Mouse (Mus musculus) hindlimb bud, embryonic 11.5 days (tissue): ENCODE measurements around the gene Ano8.
"Not testable (repeated sequence)": the region's sequence is repeated elsewhere in the genome, so short reads cannot be mapped to it uniquely, and the experiment has no call there.

ENCODE experiments used
- DNase-seq: peaks from one replicate; pipeline ENCODE4 v3.0.0-alpha.2; 2012; ENCODE audit warnings: low read depth, low spot score; ENCODE audit errors: extremely low spot score

The Ano8 gene

DNA sequence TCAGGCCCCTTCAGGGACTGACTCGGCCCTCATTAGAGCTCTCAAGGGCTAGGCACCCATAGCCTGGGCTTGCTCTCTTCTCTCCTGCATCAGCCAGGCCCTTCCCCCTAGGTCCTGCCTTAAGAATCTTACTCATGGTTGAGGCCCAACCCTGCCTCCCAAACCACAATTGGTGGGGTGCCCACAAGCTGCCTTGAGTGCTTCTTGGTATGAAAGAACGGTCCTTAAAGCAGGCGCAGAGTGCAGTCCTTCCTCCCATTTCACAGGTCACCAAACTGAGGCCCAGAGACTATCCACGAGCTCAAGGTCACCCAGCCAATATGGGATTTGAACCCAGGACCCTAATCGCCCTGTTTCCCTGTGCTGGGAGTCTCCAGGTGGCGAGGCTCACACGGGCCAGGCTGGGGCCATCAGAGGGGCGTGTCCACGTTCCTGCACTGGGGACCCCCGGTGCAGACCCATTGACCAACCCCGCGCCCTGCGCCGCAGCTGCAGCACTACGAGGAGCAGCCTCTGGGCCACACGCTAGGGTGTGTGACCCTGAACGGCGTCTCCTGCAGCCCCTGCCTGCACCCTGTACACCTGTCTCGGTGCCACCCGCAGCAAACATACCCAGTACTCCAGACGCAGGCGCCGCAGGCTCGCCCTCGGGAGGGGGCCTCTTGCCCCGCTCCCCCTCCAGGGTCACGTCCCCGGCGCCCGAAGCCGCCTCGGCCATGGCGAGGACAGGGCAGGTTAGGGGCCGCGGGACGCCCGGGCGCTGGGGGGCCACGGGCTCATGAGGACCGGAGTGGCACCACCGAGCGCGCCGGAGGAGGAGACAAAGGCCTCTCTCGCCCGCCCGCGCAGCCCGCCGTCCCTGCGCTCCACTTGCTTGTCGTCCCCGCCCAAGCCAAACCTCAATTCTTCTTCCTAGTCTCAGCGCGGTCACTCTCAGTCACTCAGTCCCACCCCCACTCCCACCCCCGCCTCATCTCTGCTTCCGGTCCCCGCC is at the start of gene Ano8:
Gene Ano8 (minus strand): TSS at position 822 of the 994 bp plus-strand sequence.
- no peak for DNase-seq

DNA sequence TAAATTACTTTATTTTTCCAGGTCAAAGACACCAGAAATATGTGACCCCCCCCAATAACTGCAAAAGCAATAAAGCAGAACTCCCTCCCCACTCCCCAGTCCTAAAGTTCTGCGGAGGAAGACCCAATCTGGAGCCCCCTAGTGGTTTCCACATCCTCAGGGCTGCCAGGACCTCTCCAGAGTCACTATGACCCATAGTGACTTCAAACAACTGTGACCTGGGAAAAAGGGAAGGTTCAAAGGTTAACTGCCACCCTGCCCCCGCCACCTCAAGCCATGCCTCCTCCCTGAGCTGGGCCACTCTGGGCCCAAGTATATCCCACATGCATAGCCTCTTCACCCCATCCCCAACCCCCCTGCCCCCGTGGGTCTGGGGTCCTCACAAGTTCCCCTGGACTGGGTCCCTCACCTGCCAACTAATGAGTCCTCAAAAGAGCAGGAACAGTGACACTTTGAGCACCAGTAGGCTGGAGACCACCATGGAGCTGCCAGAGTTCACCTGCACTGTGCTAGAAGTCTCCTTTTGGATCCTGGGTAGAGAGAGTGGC is 48.6 kb upstream of the Ano8 start:
- DNase-seq = no peak

DNA sequence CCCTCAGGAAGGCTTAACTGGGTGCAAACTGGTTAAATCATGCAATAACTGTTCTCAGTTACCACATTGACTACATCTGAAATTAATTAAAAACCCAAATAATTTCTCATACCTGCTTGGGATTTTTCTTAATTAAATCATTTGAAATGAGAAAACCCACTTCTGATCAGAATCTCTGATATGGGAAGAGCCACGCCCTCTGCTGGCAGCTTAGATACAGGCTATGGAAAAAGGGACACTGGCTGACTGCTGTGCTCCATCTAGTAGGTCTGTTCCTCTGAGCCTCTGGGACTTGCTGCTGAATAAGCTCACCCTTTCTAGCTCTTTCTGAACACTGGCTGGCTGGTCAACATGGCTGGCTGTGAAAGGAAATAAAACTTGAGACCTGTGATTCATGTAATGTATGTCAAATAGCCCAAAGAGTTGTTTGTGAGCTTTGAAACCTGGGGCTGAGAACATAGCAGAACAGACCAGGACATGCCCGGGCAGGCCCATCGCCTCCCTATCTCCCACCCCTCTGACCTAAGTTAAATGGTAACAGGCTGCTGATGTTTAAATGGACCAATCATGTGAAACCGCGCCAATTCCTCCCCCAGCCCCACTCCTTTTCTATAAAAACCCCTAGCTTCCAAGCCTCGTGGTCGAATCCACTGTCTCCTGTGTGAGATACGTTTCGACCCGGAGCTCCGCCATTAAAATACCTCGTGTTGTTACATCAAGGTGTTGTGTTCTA is 45.1 kb upstream of the Ano8 start:
- not testable (repeated sequence) for DNase-seq

- DNase-seq = no peak
These were observed 42.8 kb upstream of the Ano8 start for GRCm38 (mm10) chr8:71528362-71529073.

- DNase-seq = no peak
These were observed 41.6 kb upstream of the Ano8 start for GRCm38 (mm10) chr8:71527162-71527870.

DNA sequence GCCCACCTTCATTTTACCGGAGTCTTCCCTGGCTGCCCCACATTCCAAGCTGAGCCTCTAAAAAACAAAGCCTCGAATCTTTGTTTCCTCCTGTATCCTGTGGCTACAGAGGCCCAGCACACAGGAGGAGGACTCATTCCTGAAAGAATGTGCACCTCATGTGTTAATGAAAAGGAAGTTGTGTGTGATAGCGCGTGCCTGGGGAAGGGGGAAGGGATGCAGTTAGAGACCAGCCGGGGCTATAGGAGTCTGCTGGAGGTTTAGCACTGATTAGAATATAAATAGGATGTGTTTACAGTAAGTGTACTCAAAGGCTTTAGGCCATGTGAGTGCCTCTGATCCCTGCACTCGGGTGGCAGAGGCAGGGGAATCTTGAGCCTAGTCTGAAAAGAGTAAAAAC is 40.5 kb upstream of the Ano8 start:
- no peak for DNase-seq

DNA sequence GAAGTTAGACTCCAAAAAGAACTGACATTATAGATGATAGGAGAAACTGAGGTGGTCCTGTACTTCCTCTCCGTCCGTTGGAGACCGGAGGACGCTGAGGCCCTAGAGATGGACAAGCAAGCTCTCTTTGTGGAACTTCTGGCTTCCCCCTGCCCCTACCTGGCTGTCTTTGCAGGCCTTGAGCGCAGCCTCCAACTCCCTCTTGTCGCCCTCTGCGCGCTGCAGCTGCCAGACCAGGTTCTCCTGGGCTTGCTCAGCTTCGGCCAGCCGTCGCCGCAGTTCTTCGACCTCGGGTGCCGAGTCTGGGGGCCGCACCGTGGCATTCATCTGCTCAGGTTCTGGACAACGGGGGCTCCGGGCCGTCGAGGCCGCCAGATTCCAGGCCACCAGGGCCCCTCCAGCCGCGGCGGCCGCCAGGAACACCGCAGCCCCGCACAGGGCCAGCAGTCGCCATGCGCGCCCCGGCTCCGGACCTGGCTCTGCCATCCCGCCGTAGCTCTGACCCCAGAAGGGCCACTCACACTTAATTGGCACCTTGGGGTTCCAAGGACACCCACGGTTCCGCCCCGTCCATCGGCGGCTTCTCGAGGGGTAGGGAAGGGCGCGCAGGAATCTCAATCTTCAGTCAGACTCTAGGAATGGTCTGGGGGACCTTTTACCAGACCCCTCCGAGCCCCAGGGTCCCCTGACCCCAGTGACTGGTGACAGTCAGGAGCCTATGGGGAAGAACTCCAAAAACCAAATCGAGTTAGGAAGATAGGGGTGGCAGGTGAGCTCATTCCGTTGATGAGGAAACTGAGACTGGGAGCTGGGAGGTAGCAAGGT is 39.7 kb upstream of the Ano8 start, which contains the start of gene Ccdc194:
Gene Ccdc194 (minus strand): TSS at position 486 of the 825 bp plus-strand sequence.
- no peak for DNase-seq

DNA sequence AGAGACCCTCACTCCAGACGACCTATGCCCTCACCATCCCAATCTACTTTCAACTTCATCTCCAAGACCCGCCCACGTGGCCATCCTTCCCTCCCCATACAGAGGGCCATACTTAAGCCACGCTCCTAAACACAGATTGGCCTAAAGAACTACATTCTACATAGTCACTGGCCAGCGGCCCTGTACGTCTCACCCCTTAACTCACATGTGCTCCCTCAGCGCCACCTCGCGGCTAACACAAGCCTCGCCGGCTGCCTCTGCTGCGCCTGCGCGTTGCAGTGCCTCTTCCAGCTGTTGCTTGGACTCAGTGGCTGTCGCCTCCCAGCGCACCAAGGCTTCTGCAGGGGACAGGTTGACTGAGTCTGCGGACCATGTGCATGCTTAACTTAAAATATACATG is 35.9 kb upstream of the Ano8 start:
- peak; percentile 72 for DNase-seq

- DNase-seq = not testable (repeated sequence)
These were observed 33.5 kb upstream of the Ano8 start for GRCm38 (mm10) chr8:71519037-71519825.

DNA sequence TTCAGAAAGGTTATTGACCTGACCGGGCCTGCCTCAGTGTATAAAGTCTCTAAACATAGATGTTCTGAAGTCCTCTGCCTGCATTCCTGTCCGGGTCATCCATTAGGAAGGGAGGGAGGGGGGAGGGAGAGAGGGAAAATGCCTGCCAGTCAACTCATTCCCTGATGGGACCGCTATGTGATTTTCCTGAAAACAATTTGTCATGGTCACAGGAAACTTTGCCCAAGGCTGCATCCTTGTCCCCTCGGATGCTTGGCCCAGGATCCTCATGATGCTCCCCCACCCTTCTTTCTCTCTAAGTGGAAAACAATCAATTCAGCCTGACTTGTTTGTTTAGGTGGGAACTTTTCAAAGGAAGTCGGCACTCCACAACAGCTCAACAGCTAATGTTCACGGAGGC is 31.0 kb upstream of the Ano8 start:
- DNase-seq = no peak

DNA sequence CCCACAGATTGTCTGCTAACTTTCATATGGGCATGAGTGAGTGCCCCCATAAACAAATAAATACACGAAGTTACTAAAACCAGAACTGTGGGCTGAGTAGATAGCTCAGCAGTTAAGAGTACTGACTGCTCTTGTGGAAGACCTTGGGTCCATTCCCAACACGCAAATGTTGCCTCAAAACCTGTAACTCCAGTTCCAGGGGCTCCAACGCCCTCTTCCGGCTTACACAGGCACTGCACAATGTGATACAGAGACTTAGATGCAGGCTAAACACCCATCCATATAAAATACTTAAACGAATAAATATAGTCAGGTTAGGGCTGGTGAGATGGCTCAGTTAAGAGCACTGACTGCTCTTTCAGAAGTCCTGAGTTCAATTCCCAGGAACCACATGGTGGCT is 29.3 kb upstream of the Ano8 start:
- DNase-seq = no peak

DNA sequence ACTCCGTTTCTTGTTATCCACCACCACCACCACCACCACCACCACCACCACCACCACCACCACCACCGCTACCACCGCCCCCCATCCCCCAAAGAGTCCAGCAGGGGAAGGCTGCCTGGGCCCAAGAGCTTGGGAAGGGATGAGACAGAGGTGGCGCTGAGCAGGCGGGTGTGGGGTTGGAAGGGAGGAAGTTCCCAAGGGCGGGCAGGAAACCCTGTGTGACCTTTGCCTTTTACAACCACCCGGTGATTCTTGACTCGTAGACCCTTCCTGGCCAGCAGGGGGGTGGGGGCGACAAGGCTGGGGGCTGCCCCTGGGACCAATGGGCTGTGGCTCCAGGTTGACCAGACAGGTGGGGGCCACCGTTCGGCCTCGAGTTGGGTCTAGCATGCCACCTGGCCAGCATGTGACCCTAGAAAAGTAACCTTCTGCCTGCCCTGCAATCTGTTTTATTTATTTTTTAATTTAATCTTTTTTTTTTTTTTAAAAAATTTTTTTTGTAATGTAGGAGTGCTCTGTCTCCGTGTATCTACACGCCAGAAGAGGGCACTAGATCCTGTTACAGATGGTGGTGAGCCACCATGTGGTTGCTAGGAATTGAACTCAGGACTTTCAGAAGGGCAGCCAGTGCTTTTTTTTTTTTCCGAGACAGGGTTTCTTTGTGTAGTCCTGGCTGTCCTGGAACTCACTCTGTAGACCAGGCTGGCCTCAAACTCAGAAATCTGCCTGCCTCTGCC is 27.4 kb upstream of the Ano8 start:
- DNase-seq = no peak

DNA sequence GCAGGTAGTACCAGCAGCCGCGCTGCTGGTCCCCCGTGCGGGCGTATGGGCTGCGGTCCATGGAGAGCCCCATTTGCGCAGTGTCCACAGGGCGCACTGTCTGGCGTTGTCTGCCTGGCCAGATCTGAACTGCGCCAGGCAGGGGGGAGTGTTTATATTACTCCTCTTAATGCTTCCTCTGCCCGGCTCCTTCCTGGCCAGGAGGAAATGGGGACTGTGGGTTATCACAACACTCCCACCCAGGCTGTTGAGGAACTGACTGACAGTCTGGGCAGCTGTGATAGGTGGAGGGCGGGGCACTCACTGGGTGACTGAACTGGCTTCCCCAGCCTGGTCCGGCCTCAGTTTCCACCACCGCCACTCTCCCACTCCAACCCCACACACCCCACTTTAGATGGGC is 25.9 kb upstream of the Ano8 start, which contains the start of gene Plvap:
Gene Plvap (minus strand): TSS at position 109 of the 400 bp plus-strand sequence.
- no peak for DNase-seq

DNA sequence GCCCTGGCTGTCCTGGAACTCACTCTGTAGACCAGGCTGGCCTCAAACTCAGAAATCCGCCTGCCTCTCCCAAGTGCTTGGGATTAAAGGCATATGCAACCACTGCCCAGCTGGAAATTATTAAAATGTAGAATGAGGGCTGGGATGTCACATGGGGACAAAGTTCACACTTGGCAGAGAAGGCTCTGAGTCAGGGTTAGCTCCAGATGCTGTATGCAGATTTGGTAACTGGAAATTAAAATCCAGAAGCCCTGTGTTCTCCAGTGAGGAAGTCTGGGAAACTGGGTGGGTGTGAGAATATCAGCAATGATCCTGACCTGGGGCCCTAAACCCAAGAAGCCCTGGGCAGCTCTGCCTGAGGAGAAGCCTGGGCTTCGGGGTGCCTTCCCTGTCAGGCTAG is 23.6 kb upstream of the Ano8 start:
- DNase-seq = no peak

DNA sequence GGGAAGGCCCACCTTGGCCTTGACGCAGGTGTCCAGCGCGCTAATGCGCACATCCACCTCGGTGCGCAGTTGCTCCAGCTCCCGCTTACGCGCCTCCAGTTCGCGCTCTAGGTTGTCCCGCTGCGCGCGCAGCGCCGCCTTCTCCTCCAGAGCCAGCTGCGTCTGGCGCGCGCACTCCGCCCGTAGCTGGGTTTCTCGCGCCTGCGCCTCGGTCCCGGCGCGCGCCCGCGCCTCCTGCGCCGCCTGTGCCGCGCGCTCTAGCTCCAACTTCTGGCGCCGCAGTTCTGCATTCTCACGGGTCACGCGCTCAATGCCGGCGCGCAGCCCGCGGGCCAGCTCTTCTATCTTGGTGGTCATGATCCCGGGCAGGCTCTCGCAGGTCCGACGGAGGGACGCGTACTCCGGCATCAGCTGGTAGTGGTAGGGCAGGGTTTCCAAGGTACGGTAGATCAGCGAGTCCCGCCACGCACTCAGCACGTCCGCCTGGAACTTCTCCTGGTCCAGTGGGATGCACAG is 21.9 kb upstream of the Ano8 start:
- peak; percentile 64 for DNase-seq

DNA sequence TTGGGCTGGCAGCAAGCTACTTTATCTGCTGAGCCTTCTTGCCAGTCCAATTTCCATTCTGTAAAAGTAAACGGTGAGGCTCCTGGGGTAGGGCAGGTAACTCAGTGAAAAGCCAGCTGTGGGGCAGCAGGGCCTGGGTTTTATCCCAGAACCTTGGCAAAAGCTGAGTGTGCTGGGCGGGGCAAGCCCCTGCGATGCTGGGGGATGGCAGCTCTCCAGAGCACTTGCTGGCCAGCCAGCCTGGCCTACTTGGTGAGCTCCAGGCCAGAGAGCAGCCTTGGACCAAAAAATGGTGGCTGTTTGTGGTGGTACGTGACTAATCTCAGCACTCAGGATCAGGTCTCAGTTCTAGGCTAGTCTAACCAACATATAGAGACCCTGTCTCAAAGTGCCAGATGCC is 20.2 kb upstream of the Ano8 start:
- no peak for DNase-seq

DNA sequence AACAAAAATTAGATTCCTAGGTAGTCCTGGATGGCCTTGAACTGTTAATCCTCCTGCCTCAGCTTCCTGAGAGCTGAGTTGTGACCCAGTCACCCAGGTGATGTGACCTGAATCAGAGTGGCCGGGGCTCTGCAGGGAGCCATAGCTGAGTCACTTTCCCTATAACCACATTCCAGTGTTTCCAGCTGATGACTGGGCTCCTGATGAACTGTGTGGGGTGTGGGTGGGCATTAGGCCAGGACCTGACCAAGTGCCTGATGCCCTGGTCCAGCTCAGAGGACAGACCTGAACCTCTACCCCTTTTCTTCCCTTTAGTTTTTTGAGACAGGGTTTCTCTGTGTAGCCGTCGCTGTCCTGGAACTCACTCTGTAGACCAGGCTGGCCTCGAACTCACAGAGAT is 19.6 kb upstream of the Ano8 start:
- no peak for DNase-seq

DNA sequence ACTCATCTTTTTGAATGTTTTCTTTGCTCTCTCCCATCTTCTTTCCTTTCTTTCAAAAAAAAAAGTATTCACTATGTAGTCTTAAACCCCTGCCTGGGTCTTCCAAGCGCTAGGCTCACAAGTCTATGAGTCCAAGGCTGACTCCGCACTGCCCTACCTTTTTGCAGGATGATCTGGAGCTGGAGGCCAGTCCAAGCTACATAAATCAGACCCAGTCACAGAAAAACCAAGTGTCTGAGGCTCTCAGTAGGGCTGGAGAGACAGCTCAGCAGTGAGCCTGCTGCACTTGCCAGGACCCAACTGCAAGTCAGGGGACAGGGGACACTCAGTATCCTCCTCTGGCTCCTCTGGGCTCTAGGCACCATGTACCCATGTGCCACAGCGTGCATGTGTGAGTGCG is 18.6 kb upstream of the Ano8 start:
- no peak for DNase-seq
